Mouse (Mus musculus): ENCODE measurements at regions not wholly inside any gene's neighbourhood (a gene's known extent, or its start where the extent isn't known, plus 50 kb on each side); places are given as distances from the start of the nearest gene placed in this dataset.

GRCm38 (mm10) chr3:14381421-14381992 lies 99.0 kb upstream of the Slc7a12 start:
- peak; percentile 71 for DNase-seq (ENCODE audit: low read depth, low spot score)

GRCm38 (mm10) chr3:14390656-14391055 lies 89.8 kb upstream of the Slc7a12 start:
- no peak for DNase-seq (ENCODE audit: low read depth, low spot score)

GRCm38 (mm10) chr3:14398676-14399075 lies 81.8 kb upstream of the Slc7a12 start:
- DNase-seq (ENCODE audit: low read depth, low spot score): no peak

GRCm38 (mm10) chr3:14408435-14409125 lies 71.9 kb upstream of the Slc7a12 start:
- no peak for DNase-seq (ENCODE audit: low read depth, low spot score)

Data from brain, adult 2 months (tissue).